Mouse (Mus musculus) CD4-positive, CD25-positive, alpha-beta regulatory T cell, adult 2 months (primary cell): ENCODE results near the gene Btbd35f12.
"Not testable (repeated sequence)": the region's sequence is repeated elsewhere in the genome, so short reads cannot be mapped to it uniquely, and the experiment has no call there.

Experiments used
- DNase-seq: peaks from one replicate; pipeline ENCODE4 v3.0.0-alpha.2; 2012; ENCODE audit warnings: low read depth, low spot score

Btbd35f12 gene

GRCm38 (mm10) chrX:33313079-33313478 lies at the start of gene Btbd35f12:
Btbd35f12 (plus strand) TSS chrX:33313379.
- DNase-seq: not testable (repeated sequence)

GRCm38 (mm10) chrX:33353254-33353653 lies 40.1 kb downstream of the Btbd35f12 start:
- not testable (repeated sequence) for DNase-seq
